Mouse (Mus musculus): ENCODE results near the gene Dnaja3. TPM values are rescaled to one million over a fixed set of nuclear protein-coding genes. Genes with fewer than 3 reads are reported as not detected.

The Dnaja3 gene
- total RNA-seq, 2 experiments from 2014 or later: 61.5 to 64.2 TPM

GRCm38 (mm10) chr16:4605514-4606131 is 34.2 kb upstream of the Dnaja3 start:
- no peak for DNase-seq (ENCODE audit: low spot score in 2 of 2)

DNA sequence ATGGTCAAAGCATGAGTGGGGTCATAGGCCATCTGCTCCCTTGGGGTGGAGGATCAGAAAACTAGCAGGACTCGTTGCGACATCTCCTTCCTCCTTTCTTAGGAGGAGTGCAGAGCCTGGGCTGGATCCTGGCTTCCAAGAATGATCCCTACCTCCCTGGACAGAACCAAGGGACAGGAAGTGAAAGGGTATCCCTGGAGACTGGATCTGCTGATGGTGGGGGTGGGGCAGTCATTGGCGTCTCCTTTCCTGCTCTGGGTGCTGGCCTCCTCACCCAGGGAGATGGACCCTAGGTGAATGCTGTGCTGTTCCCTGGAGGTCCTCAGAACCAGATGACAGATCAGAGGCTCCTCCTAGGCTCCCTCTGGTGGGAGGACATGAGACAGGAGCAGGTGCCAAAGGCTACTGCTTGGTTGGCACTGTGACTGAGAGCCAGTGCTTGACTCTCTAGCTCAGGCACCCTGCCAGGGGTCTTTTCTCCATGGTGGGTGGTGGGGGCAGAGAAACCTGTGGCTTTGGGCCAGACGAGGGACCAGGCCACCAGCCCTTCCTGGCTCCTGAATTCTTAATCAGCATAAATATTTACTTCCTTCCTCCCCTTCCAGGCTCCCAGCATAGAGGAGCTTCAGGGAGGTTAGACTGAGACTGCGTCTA is 33.2 kb upstream of the Dnaja3 start:
- DNase-seq (ENCODE audit: low spot score in 2 of 2): no peak

- peak; percentile 81 to 84 for DNase-seq (ENCODE audit: low spot score in 2 of 2)
These were observed 31.8 kb upstream of the Dnaja3 start for GRCm38 (mm10) chr16:4607818-4608531.

DNA sequence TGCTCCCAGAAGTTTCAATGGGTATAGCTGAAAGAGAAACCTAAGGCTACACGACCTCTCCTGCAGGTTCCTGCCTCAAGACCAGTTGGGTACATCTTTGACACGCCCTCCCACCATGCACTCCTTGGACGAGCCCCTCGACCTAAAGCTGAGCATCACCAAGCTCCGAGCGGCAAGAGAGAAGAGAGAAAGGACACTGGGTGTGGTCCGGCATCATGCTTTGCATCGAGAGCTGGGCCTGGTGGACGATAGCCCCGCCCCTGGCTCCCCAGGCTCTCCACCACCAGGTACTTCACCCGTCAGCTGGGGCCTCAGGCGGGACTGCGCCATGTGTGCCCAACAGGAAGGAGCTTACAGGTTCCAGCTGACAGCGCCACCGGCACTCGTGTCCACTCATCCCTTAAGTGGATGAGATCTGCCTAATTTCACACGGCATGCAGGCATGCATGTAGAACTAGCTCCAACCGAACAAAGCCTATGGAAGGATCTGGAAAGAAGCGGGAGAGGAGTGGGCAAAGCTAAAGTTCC is 31.2 kb upstream of the Dnaja3 start:
- DNase-seq (ENCODE audit: low spot score in 2 of 2): no peak

GRCm38 (mm10) chr16:4611193-4611592 is 28.6 kb upstream of the Dnaja3 start:
- DNase-seq (ENCODE audit: low spot score in 2 of 2): no peak

DNA sequence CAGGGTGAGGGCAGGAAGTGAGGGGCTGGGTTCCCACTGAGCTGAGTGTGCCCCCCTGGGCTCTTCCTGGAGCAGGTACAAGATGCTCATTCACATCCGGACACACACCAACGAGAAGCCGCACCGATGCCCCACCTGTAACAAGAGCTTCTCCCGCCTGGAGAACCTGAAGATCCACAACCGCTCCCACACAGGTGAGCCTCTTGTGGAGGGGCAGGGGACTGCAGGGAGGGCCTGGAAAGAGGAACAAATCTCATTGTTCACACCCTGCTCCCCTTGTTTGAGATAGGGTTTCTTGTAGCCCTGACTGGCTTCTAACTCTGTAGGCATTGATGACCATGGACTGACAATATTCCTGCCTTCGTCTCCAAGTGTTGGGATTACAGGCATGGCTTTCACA is 28.1 kb upstream of the Dnaja3 start:
- no peak for DNase-seq (ENCODE audit: low spot score in 2 of 2)

DNA sequence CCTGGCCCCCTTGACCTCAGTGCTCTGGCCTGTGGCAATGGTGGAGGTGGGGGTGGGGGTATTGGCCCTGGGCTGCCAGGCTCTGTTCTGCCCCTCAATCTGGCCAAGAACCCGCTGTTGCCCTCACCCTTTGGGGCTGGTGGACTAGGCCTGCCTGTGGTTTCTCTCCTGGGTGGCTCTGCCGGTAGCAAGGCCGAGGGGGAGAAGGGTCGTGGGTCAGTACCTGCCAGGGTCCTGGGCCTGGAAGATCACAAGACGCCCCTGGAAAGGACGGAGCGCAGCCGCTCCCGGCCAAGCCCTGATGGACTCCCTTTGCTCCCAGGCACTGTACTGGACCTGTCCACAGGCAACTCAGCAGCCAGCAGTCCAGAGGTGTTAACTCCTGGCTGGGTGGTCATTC is 26.1 kb upstream of the Dnaja3 start:
- DNase-seq (ENCODE audit: low spot score in 2 of 2): no peak

- no peak for DNase-seq (ENCODE audit: low spot score in 2 of 2)
These were observed 25.1 kb upstream of the Dnaja3 start for GRCm38 (mm10) chr16:4614639-4615038.

DNA sequence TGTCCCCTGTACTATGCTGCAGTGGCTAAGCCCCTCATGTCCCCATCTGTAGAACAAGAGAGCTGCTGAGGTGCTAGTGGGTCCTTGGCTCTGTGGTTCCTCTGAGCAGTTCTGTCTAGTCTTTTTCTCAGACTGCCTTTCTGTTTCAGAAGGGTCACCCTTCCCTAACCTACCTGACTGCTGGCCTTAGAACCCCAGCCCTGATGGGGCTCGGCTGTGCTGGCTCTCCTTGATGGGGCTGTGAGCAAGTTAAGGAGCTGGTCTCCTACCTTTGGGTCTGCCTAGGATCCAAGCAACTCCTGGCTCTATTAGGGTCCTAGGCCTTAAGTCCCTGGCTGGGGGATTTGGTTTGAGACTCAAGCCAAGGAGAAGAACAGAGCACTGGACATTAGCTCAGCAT is 24.5 kb upstream of the Dnaja3 start:
- DNase-seq (ENCODE audit: low spot score in 2 of 2): no peak

GRCm38 (mm10) chr16:4616829-4617228 is 23.0 kb upstream of the Dnaja3 start:
- no peak for DNase-seq (ENCODE audit: low spot score in 2 of 2)

DNA sequence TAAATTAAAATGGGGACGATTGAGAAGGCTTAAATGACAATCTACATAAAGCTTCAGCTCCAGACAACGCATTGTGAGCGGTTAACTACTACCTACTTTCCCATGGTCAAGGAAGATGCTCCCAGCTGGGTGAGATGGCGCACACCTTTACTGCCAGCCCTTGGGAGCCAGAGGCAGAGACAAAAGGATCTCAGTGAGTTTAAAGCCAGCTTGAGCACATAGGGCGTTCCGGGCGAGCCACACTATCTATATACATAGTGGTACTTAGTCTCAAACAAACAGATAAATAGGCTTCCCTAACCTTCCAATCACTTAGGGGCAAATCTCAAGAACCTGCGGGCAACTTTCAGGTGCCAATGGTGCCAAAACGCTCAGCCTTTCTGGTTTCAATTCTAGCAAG is 15.7 kb upstream of the Dnaja3 start:
- DNase-seq (ENCODE audit: low spot score in 2 of 2): no peak

DNA sequence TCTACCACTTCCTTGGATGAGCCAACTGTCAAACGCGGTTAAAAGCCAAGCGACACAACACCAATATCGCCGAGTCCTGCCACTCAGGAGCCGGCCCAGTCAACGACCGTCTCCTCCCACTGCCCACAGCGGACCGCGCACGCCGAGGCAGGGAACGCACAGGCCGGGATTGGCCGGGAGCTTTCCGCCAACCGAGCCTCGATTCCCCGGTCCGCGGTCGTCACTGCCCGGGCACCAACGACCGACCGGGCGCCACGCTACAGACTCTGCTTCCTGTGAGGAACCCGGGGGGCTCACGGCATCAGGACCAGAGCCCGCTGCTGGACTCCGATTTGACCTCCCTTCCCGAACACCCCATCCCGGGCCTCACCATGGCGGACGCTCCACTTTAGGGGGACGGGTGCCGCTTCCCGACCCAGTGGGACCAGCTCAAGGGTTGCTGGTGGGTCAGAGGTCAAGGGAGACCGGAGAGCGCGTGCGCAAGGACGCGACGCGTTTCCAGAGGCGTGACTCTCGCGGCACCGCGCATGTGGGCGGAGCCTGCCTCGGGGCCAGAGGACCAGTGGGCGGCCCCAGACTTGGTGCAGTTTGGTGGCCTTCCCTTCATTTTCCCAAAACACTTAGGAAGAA is 15.2 kb upstream of the Dnaja3 start, which contains the start of gene Pam16:
Gene Pam16 (minus strand): TSS at position 508 of the 630 bp plus-strand sequence.
- DNase-seq (ENCODE audit: low spot score in 2 of 2): peak; percentile 90 to 91

GRCm38 (mm10) chr16:4627105-4627504 is 12.7 kb upstream of the Dnaja3 start:
- no peak for DNase-seq (ENCODE audit: low spot score in 2 of 2)

GRCm38 (mm10) chr16:4628898-4629419 is 10.8 kb upstream of the Dnaja3 start:
- DNase-seq (ENCODE audit: low spot score in 2 of 2): no peak

DNA sequence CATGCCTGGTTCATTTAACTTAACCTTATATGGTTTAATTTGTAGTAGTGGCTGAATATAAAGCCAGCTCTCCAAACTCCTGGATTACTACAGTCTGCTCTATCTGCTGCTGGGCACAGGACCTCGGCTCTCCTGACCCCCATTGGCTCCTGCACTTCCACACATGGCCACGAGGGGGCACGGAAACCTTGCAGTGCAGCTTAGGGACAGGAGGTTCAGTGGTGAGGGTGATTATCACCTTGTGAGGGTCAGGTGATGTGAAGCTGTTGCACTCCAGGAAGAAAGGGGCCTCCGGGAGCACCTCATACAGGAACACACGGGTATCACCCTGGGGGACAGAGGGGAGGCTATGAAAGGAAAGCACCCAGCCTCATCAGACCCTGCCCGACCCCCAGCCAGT is 9.8 kb upstream of the Dnaja3 start:
- DNase-seq (ENCODE audit: low spot score in 2 of 2): peak; percentile 77 to 83

GRCm38 (mm10) chr16:4632050-4632449 is 7.7 kb upstream of the Dnaja3 start:
- no peak for DNase-seq (ENCODE audit: low spot score in 2 of 2)

GRCm38 (mm10) chr16:4633661-4634060 is 6.1 kb upstream of the Dnaja3 start:
- DNase-seq (ENCODE audit: low spot score in 2 of 2): no peak

DNA sequence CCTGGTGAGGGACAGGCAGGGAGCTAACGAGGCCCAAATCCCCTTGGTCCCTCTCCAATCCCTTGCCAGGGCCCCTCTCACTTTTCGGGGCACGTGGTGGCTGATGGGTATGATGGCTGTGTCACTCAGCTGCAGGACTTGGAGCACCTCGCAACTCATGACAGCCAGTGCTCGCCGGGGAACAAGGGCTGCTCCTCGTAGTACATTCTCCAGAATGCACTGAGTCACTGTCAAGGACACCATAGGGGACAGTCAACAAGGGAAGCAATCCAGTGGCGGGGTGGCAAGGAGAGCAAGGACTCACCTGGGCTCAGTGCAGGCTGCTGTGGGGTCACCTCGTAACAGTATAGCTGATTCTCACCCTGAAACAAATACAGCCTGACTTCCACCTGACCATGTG is 5.1 kb upstream of the Dnaja3 start:
- no peak for DNase-seq (ENCODE audit: low spot score in 2 of 2)

GRCm38 (mm10) chr16:4635760-4636159 is 4.0 kb upstream of the Dnaja3 start:
- no peak for DNase-seq (ENCODE audit: low spot score in 2 of 2)

- no peak for DNase-seq (ENCODE audit: low spot score in 2 of 2)
These were observed 848 bp upstream of the Dnaja3 start for GRCm38 (mm10) chr16:4638891-4639390.

Data from left cerebral cortex, adult 18-20 months (tissue).